Mouse (Mus musculus): ENCODE results near the gene Gm10639.
"Not testable (repeated sequence)": the region's sequence is repeated elsewhere in the genome, so short reads cannot be mapped to it uniquely, and the experiment has no call there.

DNA sequence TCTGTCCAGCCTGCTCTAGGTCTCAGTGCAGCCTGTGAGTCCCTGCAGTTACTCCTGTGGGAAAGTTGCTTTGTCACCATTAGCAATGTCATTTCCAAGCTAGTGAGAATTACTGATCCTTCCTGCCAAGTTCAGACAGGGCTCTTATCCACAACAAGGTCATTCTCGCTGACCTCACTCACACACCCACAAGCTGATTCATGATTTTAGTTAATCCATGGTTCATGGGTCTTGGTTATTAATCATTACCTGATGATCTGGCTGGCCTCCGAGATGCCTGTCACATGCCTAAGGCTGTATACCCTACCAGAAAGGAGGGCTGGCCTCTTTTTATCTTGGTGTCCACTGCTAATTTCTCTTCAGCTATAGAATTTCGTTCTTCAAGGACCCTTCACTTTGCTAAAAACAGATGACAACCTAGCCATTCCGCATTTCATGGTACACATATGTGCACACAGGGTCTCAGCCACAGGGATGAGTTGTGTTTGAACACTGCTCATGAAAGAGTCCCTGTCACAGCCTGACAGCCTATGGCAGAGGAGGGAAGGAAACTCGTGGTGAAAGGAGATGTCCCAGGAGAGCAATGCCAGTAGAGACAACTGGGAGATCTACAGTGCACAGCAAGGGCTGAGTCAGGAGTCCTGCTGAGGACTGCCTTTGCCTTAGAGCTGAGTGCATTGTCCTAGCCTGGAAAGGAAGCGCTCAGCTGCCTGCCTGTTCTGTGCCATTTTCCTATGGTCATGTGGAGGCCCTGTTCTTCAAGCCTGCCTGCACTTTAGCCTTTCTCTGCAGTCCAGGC, 58.7 kb downstream of the Gm10639 start:
- TF ChIP-seq ETS1 (conservative IDR thresholded peaks at IDR 0.05; ENCODE audit: low read depth, low read length); POLR2A (IDR thresholded peaks at IDR 0.05; ENCODE audit: low read depth, low read length); CHD1 (IDR thresholded peaks at IDR 0.05; ENCODE audit: low read depth, low read length); CTCF (conservative IDR thresholded peaks at IDR 0.05 in 1 of 2, IDR thresholded peaks at IDR 0.05 in 1 of 2; ENCODE audit: low read depth in 2 of 2, low read length in 2 of 2); CHD2 (IDR thresholded peaks at IDR 0.05; ENCODE audit: low read length); BHLHE40 (IDR thresholded peaks at IDR 0.05; ENCODE audit: low read depth, low read length): not testable (repeated sequence)
